Mouse (Mus musculus): ENCODE results near the gene 1700086D15Rik. TPM values are rescaled to one million over a fixed set of nuclear protein-coding genes. Genes with fewer than 3 reads are reported as not detected.

1700086D15Rik gene
- polyA plus RNA-seq (2015; fragmentation: Nextera tagmentation; extraction: Ambion mirVana): not detected in 2 replicates

DNA sequence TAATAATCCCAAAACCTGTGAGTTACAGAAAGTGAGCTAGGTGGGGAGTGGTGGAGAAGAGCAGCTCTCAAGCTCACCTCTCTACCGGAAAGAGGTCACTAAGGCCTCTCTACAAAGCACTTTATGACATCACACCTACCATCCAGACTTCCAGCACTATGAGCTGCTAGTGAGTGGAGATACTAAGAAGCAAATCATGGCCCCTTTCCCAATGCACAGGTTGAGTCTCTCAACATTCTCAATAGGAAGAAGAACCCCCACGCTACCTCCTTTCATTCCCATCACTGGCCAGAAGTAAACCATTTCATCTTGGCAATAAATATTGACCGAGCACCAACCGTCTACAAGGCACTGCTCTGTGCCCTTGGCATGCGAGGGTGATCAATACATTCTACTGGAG lies at the start of gene 1700086D15Rik:
Gene 1700086D15Rik (minus strand): TSS at position 101 of the 400 bp plus-strand sequence.
- Histone ChIP-seq H3K4me2 (replicated peaks) (no peak within 1 kb of the TSS), H3K36me3 (no peaks in the 10 kb centered on the region), H3K9me3 (replicated peaks) (no peaks in the 10 kb centered on the region), H3K4me1 (peaks cover 13% of the 10 kb centered on the region), H3K27me3 (no peaks in the 10 kb centered on the region), H3K9ac (no peak within 1 kb of the TSS), H3K4me3 (replicated peaks) (no peak within 1 kb of the TSS), H3K27ac (replicated peaks) (no peak within 1 kb of the TSS)
- no peak for ATAC-seq (ENCODE audit: insufficient number of reproducible peaks, low FRiP score, low TSS enrichment, low read depth)
- 96% methylated on average over 5 of the region's 5 CpGs for WGBS

DNA sequence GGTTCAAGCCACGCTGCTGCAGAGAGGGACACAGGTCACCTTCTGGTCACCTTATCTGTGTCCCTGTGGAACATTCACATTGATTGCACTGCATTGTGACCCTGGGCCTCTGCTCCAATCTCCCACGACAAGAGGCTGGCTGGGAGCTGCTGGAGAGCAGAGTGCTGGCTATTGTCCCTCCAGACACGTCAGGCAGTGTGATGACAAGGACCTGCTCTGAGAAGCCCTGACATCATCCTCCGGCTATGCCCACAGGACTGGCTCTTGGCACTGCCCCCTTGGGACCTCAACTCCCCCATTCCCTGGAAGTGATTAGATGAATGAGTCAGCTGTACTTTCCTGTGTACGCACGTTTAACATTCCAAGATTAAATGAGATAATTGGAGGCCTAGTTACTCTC lies 49.8 kb upstream of the 1700086D15Rik start:
- Histone ChIP-seq H3K9ac (no peak overlapping the region), H3K4me1 (no peaks in the 10 kb centered on the region), H3K27me3 (no peaks in the 10 kb centered on the region), H3K27ac (replicated peaks) (no peak overlapping the region), H3K4me3 (replicated peaks) (no peak overlapping the region), H3K4me2 (replicated peaks) (no peak overlapping the region), H3K36me3 (no peaks in the 10 kb centered on the region), H3K9me3 (replicated peaks) (no peaks in the 10 kb centered on the region)
- 42% methylated on average over 6 of the region's 6 CpGs for WGBS
- no peak for ATAC-seq (ENCODE audit: insufficient number of reproducible peaks, low FRiP score, low TSS enrichment, low read depth)

DNA sequence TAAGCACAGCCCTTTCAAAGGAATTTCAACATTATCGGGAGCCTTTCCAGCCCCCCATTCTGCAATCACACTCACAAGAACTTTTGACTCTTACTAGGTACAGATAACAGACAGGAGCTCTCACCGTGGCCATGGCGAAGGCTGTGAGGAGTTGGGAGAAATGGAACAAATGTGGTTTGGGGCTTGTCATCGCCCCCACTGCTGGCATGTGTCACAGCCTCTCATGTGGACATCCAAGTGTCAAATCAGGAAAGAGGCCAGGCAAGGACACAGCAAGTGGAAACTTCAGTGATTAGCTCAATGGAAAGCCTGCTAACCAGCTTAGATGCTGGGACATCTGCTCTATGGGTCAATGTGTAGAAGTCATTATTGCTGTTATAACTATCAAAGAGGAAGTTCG lies 45.6 kb upstream of the 1700086D15Rik start:
- Histone ChIP-seq H3K9me3 (replicated peaks) (no peaks in the 10 kb centered on the region), H3K9ac (no peak overlapping the region), H3K4me2 (replicated peaks) (no peak overlapping the region), H3K36me3 (no peaks in the 10 kb centered on the region), H3K4me3 (replicated peaks) (no peak overlapping the region), H3K27me3 (no peaks in the 10 kb centered on the region), H3K27ac (replicated peaks) (no peak overlapping the region), H3K4me1 (no peaks in the 10 kb centered on the region)
- 79% methylated on average over 5 of the region's 5 CpGs for WGBS
- ATAC-seq (ENCODE audit: insufficient number of reproducible peaks, low FRiP score, low TSS enrichment, low read depth): no peak

DNA sequence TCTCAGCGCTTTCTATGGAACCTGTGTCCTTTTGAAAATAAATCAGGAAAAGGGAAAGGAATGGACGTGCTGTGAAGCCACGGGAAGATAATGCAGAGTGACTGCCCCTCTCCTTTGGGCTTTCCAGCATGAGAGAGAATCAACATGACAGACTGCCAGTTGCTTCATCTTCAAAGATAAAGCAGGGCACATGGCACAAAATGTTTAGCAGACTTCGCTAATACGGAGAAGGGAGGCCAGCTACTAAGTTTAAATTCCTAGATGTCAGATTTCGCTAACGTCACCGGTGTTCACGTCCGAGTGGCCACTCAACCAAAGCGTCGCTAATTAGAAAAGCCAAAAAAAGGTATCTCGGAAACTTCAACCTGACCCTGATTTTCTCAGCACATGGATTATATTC lies 45.0 kb upstream of the 1700086D15Rik start:
- no peak for ATAC-seq (ENCODE audit: insufficient number of reproducible peaks, low FRiP score, low TSS enrichment, low read depth)
- Histone ChIP-seq H3K4me1 (no peaks in the 10 kb centered on the region), H3K4me2 (replicated peaks) (no peak overlapping the region), H3K4me3 (replicated peaks) (no peak overlapping the region), H3K9ac (no peak overlapping the region), H3K9me3 (replicated peaks) (no peaks in the 10 kb centered on the region), H3K36me3 (no peaks in the 10 kb centered on the region), H3K27ac (replicated peaks) (no peak overlapping the region), H3K27me3 (no peaks in the 10 kb centered on the region)
- 58% methylated on average over 13 of the region's 13 CpGs for WGBS

DNA sequence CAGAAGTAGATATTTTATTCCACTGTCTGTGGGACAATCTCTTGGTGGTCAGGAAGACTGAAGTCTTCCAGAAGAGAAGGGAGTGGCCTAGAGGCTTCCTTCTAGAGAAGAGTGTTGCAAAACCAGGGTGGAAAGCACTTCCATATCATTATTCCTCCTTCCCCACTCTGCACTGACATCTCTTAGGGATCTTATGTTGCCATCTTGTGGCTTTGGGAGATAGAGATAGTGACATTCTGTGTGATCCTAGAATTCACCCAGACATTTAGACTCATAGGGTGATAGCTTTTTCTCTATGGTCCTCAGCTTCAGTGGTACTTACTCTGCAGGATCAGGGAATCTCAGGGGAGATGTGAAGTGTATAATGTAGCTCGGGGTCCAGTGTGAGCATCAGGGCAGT lies 43.3 kb upstream of the 1700086D15Rik start:
- 78% methylated on average over 1 of the region's 1 CpGs for whole genome bisulfite sequencing
- Histone ChIP-seq H3K4me2 (replicated peaks) (no peak overlapping the region), H3K27ac (replicated peaks) (no peak overlapping the region), H3K9me3 (replicated peaks) (no peaks in the 10 kb centered on the region), H3K9ac (no peak overlapping the region), H3K4me3 (replicated peaks) (no peak overlapping the region), H3K36me3 (no peaks in the 10 kb centered on the region), H3K27me3 (no peaks in the 10 kb centered on the region), H3K4me1 (no peaks in the 10 kb centered on the region)
- ATAC-seq (ENCODE audit: insufficient number of reproducible peaks, low FRiP score, low TSS enrichment, low read depth): no peak

DNA sequence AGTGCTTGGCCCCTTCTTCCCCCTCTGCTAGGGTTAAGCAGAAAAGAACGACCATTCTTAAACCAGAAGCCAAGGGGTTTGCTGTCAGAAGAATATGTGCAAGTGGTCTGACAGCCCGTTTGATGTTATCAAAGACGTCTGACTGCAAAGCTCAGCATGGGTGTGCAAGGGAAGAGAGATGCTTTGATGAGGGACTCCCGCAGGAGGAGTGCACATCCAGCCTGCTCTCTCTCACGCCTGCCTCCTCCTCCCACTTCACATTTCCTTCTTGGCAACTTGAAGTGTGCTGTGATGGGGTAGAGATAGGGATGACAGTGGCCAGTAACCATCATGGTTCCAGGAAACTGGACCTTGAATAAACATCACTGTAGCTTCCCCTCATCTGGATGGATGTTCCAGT lies 42.5 kb upstream of the 1700086D15Rik start:
- no peaks in the 10 kb centered on the region for H3K36me3 ChIP-seq
- ATAC-seq (ENCODE audit: insufficient number of reproducible peaks, low FRiP score, low TSS enrichment, low read depth): no peak
- no peak overlapping the region for H3K9ac ChIP-seq
- no peaks in the 10 kb centered on the region for H3K9me3 ChIP-seq (replicated peaks)
- WGBS: 42% methylated on average over 5 of the region's 5 CpGs
- no peak overlapping the region for H3K4me2 ChIP-seq (replicated peaks)
- no peak overlapping the region for H3K27ac ChIP-seq (replicated peaks)
- no peaks in the 10 kb centered on the region for H3K27me3 ChIP-seq
- H3K4me3 ChIP-seq (replicated peaks): no peak overlapping the region
- H3K4me1 ChIP-seq: no peaks in the 10 kb centered on the region

DNA sequence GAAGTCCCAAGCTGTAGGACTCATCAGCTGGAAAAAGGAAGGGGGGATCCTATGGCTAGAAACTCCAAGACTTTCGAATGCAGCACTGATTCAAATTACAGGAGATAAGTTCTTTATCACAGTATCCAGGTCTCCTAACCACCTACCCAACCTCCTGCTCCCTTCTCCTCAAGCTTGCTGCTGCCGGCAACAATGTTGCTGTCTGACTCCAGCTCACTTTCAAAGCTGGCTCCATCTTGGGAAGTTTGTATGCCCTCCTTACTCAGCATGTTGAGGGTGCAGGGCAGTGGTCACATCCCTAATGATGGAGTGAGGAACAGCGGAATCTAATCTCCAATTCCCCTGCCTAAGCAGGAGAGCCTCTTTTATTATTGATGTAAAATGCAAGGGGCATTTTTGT lies 38.3 kb upstream of the 1700086D15Rik start:
- Histone ChIP-seq H3K9ac (no peak overlapping the region), H3K4me1 (no peaks in the 10 kb centered on the region), H3K27ac (replicated peaks) (no peak overlapping the region), H3K36me3 (no peaks in the 10 kb centered on the region), H3K4me3 (replicated peaks) (no peak overlapping the region), H3K4me2 (replicated peaks) (no peak overlapping the region), H3K9me3 (replicated peaks) (no peaks in the 10 kb centered on the region), H3K27me3 (no peaks in the 10 kb centered on the region)
- 81% methylated on average over 3 of the region's 3 CpGs for WGBS
- no peak for ATAC-seq (ENCODE audit: insufficient number of reproducible peaks, low FRiP score, low TSS enrichment, low read depth)

DNA sequence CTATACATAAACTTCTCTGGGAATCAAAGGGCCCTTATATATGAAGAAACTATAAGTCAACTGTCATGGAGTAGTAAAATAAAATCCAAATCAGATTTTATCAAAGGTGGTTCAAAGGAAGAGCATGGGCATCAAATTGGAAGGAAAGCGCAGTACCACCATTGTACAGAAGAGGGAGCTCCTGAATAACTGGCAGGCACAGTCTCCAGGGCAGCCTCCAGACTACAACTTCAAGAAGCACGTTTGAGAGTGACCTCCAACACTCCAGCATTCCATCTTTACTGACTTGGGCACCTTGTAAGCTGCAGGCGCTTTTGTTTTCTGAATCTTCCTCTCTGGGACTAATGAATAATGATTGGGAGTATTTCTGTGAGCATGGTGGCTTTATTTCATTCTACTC lies 37.6 kb upstream of the 1700086D15Rik start:
- Histone ChIP-seq H3K4me3 (replicated peaks) (no peak overlapping the region), H3K9me3 (replicated peaks) (no peaks in the 10 kb centered on the region), H3K4me1 (no peaks in the 10 kb centered on the region), H3K9ac (no peak overlapping the region), H3K4me2 (replicated peaks) (no peak overlapping the region), H3K27ac (replicated peaks) (no peak overlapping the region), H3K36me3 (no peaks in the 10 kb centered on the region), H3K27me3 (no peaks in the 10 kb centered on the region)
- WGBS: 5% methylated on average over 3 of the region's 3 CpGs
- ATAC-seq (ENCODE audit: insufficient number of reproducible peaks, low FRiP score, low TSS enrichment, low read depth): no peak

DNA sequence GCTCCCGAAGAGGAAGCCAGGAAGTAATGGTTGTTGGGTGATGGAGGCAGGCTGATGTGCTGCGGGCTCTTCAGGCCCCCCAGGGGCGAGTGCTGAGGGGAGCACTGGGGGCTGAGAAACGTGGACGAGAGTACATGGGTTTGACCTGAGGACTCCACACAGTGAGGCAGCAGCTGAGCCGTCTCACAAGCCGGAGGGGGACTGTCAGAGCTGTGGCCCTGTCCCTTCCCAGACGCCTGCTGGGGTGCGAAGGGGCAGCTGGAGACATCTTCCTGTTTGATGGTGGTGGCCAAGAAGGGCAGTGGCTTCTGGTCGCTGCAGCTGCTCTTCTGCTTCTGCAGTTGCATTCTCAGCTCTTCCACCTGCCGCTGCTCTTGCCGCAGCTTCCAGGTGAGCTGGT lies 27.3 kb upstream of the 1700086D15Rik start:
- H3K9ac ChIP-seq: no peak overlapping the region
- 88% methylated on average over 12 of the region's 12 CpGs for WGBS
- H3K27me3 ChIP-seq: no peaks in the 10 kb centered on the region
- no peak overlapping the region for H3K27ac ChIP-seq (replicated peaks)
- H3K4me2 ChIP-seq (replicated peaks): no peak overlapping the region
- H3K4me1 ChIP-seq: no peaks in the 10 kb centered on the region
- no peaks in the 10 kb centered on the region for H3K36me3 ChIP-seq
- no peaks in the 10 kb centered on the region for H3K9me3 ChIP-seq (replicated peaks)
- no peak overlapping the region for H3K4me3 ChIP-seq (replicated peaks)
- ATAC-seq (ENCODE audit: insufficient number of reproducible peaks, low FRiP score, low TSS enrichment, low read depth): no peak

DNA sequence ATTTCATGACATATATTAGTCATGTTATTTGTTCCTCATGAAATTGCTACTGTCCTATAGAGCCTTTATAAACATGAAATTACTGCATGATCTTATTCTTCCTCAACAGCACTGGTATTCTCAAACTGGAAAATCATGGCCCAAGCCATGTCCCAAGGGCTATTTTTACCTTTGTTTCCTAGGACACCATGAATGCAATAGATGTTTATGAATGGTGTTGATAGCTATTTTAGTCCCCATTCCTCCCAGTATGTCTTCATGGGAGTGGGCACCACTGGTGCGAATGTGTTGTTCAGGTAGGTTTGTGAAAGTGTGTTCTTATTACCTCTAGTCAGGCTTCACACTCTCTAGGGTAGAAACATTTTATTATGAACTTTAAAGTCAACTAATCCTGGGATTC lies 25.4 kb upstream of the 1700086D15Rik start:
- Histone ChIP-seq H3K27me3 (no peaks in the 10 kb centered on the region), H3K27ac (replicated peaks) (no peak overlapping the region), H3K4me1 (no peaks in the 10 kb centered on the region), H3K9me3 (replicated peaks) (no peaks in the 10 kb centered on the region), H3K4me3 (replicated peaks) (no peak overlapping the region), H3K36me3 (no peaks in the 10 kb centered on the region), H3K4me2 (replicated peaks) (no peak overlapping the region), H3K9ac (no peak overlapping the region)
- no peak for ATAC-seq (ENCODE audit: insufficient number of reproducible peaks, low FRiP score, low TSS enrichment, low read depth)
- 95% methylated on average over 1 of the region's 1 CpGs for WGBS

DNA sequence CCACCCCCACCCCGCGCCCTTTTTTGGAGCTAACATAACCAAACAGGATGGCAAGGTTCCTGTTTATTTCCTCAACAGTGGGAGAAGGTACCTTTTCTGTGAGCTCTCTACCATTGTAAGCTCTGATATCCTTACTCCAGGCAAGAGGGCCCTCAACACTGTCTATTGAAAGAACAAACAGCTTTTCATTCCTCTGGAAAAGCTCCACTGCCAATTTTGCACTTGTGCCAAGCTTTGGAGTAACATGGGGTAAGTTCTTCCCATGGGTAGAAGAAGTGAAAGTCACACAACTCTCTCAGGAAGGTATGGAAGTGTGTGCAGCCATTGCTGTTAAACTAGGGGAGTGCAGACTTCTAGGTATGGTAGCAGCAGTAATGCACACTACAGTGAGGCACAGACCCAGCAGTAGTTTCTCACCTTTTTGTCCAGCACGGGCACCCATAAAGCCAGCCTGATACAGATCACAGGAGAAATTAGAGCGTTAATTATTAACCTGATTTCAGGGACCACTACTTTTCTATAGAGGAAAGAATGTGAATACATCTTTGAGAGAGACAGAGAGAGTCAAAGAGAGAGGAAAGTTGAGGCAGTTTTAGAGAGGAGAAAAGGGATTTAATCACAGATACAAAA lies 10.5 kb upstream of the 1700086D15Rik start:
- Histone ChIP-seq H3K4me1 (no peaks in the 10 kb centered on the region), H3K9me3 (replicated peaks) (no peaks in the 10 kb centered on the region), H3K36me3 (no peaks in the 10 kb centered on the region), H3K4me2 (replicated peaks) (no peak overlapping the region), H3K9ac (no peak overlapping the region), H3K4me3 (replicated peaks) (no peak overlapping the region), H3K27me3 (no peaks in the 10 kb centered on the region), H3K27ac (replicated peaks) (no peak overlapping the region)
- no peak for ATAC-seq (ENCODE audit: insufficient number of reproducible peaks, low FRiP score, low TSS enrichment, low read depth)
- WGBS: 85% methylated on average over 4 of the region's 4 CpGs

DNA sequence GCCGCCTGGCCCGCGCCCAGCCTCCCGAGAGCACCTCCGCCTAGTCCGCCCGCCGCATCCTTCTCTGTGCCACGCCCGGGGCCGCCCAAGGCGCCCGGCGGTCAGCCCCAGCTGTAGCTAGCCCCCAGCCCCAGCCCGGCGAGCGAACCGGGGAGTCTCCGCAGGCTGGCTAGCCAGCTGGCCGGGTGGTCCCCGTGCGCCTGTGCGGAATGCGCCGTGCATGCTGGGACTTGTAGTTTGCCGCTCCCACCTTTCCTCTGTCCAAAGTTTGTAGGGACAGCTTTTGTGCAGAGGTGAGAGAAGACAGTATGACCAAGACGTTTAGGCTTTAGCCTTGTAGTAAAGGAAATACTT lies 3.1 kb upstream of the 1700086D15Rik start, which contains the start of gene Arhgap44:
Gene Arhgap44 (minus strand): TSS at position 195 of the 354 bp plus-strand sequence.
- peak within 1 kb of the TSS; percentile 88 for H3K4me3 ChIP-seq (replicated peaks)
- H3K36me3 ChIP-seq: no peaks in the 10 kb centered on the region
- ATAC-seq (ENCODE audit: insufficient number of reproducible peaks, low FRiP score, low TSS enrichment, low read depth): peak; percentile 84
- H3K4me2 ChIP-seq (replicated peaks): peak within 1 kb of the TSS; percentile 99
- H3K27me3 ChIP-seq: no peaks in the 10 kb centered on the region
- H3K4me1 ChIP-seq: peaks cover 13% of the 10 kb centered on the region
- under 1% methylated on average over 24 of the region's 27 CpGs for WGBS
- H3K27ac ChIP-seq (replicated peaks): no peak within 1 kb of the TSS
- peak within 1 kb of the TSS; percentile 64 for H3K9ac ChIP-seq
- no peaks in the 10 kb centered on the region for H3K9me3 ChIP-seq (replicated peaks)
